Mouse (Mus musculus) cerebellum, adult 2 months (tissue): ENCODE results near the gene Slc39a13. TPM values are rescaled to one million over a fixed set of nuclear protein-coding genes. Genes with fewer than 3 reads are reported as not detected.
A peak's percentile ranks its signal among the peaks of the same experiment; 100 is the strongest.

Experiments used
- DNase-seq, 2 experiments: peaks; one replicate each; pipeline ENCODE4 v3.0.0; 2021
- H3K27ac ChIP-seq: fragments of 200-500 bp; 2 replicates; pipeline ENCODE4 v1.5.1; 2012; ENCODE audit warnings: low read length, control low read depth, inconsistent platforms; ENCODE audit not compliant: insufficient read depth
- H3K27me3 ChIP-seq: fragments of 200-500 bp; 2 replicates; pipeline ENCODE4 v1.6.1; 2012; ENCODE audit warnings: inconsistent platforms, mild to moderate bottlenecking, low read length, moderate library complexity; ENCODE audit not compliant: control insufficient read depth, insufficient read depth
- H3K4me1 ChIP-seq: fragments of 200-500 bp; 2 replicates; pipeline ENCODE4 v1.6.1; 2011; ENCODE audit warnings: low read length; ENCODE audit not compliant: control insufficient read depth, insufficient read depth
- H3K4me3 ChIP-seq: fragments of 200-500 bp; replicated peaks from 2 replicates; pipeline ENCODE3; 2011; ENCODE audit warnings: mild to moderate bottlenecking, low read depth, low read length, control low read depth; ENCODE audit not compliant: insufficient read depth
- CTCF ChIP-seq: fragments of 200-500 bp; IDR thresholded peaks from 2 replicates; pipeline ENCODE4 v1.5.1; 2011; ENCODE audit warnings: low read depth, mild to moderate bottlenecking, control low read depth, low read length, moderate library complexity, borderline replicate concordance; ENCODE audit not compliant: insufficient read depth
- POLR2A ChIP-seq: fragments of 200-500 bp; IDR thresholded peaks from 2 replicates; pipeline ENCODE4 v1.6.1; 2011; ENCODE audit warnings: low read length, control low read depth, borderline replicate concordance; ENCODE audit not compliant: insufficient read depth
- WGBS: fragments of 180-500 bp; shearing (Covaris S2); methylation state at CpG from one replicate; pipeline ENCODE4 v1.1.7; 2018; 5-methylcytosine and 5-hydroxymethylcytosine counted together
- polyA plus RNA-seq: library from polyadenylated mRNA; depleted of rRNA; stranded (reverse); fragments of >200 nt; gene quantifications from 2 replicates; pipeline ENCODE4 v1.2.3, GENCODE M21; 2012; rRNA removed

Slc39a13 gene
- polyA plus RNA-seq, 1 experiment, result 93.3 TPM

DNA sequence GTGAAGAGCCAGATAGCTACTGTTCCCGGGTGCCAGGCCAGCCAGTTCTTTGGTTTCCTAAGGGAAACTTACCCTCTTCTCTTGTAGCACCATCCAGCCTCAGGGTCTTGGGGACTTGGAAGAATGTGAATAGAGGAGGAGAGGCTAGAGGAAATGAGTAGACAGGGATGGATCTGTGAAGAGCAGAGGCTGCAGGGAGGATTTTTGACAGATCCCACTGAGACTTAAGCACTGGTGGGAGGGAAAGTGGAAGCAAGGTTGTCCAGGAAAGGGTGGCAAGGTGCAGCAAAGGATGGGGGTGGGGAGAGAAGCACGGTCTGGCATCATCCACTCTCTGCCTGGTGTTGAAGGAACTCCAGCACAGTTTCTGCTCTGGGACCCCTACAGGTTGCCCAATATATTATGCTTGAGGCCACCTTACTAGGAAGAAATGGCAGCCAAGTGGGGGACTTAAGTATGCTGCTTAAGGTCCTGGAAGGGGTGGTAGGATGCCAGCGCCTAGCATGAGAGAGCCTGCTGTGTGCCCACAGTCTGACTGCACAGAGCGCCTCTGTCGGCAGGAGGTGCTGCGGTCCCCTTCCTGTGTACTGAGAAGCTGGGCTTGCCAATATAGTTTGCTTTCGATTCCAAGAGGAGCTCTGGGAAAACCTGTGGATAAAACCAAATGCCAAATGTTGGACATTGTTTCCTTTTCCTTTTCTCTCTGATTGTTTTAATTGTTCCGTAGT lies 52.0 kb downstream of the Slc39a13 start:
- TF ChIP-seq POLR2A (no peak), CTCF (peak; percentile 47)
- Histone ChIP-seq H3K4me3 (no peak overlapping the region), H3K4me1 (peaks cover 26% of the 10 kb centered on the region), H3K27me3 (no peaks in the 10 kb centered on the region), H3K27ac (peak overlapping the region; percentile 91)
- 17% methylated on average over 8 of the region's 8 CpGs for WGBS
- peak; percentile 57 to 62 for DNase-seq

DNA sequence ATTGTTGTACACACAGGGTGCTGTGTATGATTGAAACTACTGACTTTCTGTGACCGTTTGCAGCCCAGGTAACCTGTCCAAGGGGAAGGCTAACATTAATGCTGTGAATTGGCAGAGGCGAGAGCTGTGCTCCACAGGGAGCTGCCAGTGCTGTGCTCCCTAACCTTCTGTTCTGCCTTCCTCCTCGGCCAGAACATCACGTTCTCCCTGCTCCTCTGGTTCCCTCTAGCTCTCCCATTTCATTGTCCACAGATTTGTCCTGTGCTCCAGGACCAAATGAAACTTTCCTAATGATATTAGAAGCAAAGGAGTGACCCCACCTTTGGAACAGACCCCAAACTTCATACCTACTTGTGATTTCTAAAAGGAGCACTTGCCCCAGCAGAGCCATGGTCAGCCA lies 54.8 kb downstream of the Slc39a13 start:
- DNase-seq, result peak; percentile 79 to 90
- TF ChIP-seq CTCF (no peak), POLR2A (no peak)
- Histone ChIP-seq H3K4me3 (no peak overlapping the region), H3K27ac (peak overlapping the region; percentile 97), H3K27me3 (no peaks in the 10 kb centered on the region), H3K4me1 (peaks cover 26% of the 10 kb centered on the region)
- WGBS, result 3% methylated on average over 4 of the region's 4 CpGs

DNA sequence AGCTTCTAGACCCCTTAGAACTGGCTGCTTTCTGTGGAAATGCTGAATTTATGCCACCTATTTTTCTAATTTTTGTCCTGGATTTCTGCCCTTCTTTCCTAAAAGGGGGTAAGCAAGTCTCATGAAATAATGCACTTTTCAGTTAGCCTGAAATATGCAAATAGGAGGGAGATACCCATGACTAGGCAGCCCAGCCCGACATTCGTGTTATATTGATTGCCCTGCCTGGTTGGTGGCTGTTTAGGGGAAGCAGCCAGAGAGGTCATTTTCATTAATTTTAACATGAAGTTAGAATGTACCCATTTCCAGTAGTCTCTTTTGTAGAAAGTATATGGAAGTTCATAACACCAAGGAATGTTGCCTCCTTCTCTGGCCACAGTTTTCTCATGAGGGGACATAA lies 56.3 kb downstream of the Slc39a13 start:
- DNase-seq, result no peak
- 85% methylated on average over 2 of the region's 2 CpGs for WGBS
- H3K4me1 ChIP-seq, result peaks cover 26% of the 10 kb centered on the region
- peak overlapping the region; percentile 90; the same call in 1 of the 2 replicates for H3K27ac ChIP-seq
- no peak overlapping the region for H3K4me3 ChIP-seq
- no peaks in the 10 kb centered on the region for H3K27me3 ChIP-seq
- no peak for TF ChIP-seq CTCF
- TF ChIP-seq POLR2A, result no peak

Other genes starting within 250 kb of the Slc39a13 start
- 245 and 249 TPM in 2 replicates for gene Mtch2, start 223.3 kb downstream of the Slc39a13 start, polyA plus RNA-seq
- gene C1qtnf4, start 184.6 kb downstream of the Slc39a13 start, polyA plus RNA-seq, result 234 and 254 TPM in 2 replicates
- 33.1 and 33.7 TPM in 2 replicates for gene Kbtbd4, start 165.7 kb downstream of the Slc39a13 start, polyA plus RNA-seq
- 278 and 280 TPM in 2 replicates for gene Ndufs3, start 165.6 kb downstream of the Slc39a13 start, polyA plus RNA-seq
- gene Celf1, start 130.0 kb downstream of the Slc39a13 start, polyA plus RNA-seq, result 91.1 and 95.2 TPM in 2 replicates
- gene Rapsn, start 34.8 kb downstream of the Slc39a13 start, polyA plus RNA-seq, result 1.0 and 1.5 TPM in 2 replicates
- gene Psmc3, start 16.4 kb downstream of the Slc39a13 start, polyA plus RNA-seq, result 194 and 199 TPM in 2 replicates
- gene Spi1, start 12.0 kb upstream of the Slc39a13 start, polyA plus RNA-seq, result 3.3 and 4.1 TPM in 2 replicates
- 39.6 and 51.4 TPM in 2 replicates for gene Mybpc3, start 47.7 kb upstream of the Slc39a13 start, polyA plus RNA-seq
- 175 and 186 TPM in 2 replicates for gene Madd, start 113.4 kb upstream of the Slc39a13 start, polyA plus RNA-seq
- 18.1 and 21.2 TPM in 2 replicates for gene Nr1h3, start 132.4 kb upstream of the Slc39a13 start, polyA plus RNA-seq
- gene Acp2, start 132.5 kb upstream of the Slc39a13 start, polyA plus RNA-seq, result 35.9 and 37.3 TPM in 2 replicates
- gene Ddb2, start 166.6 kb upstream of the Slc39a13 start, polyA plus RNA-seq, result 34.5 and 41.5 TPM in 2 replicates
- 153 and 159 TPM in 2 replicates for gene Pacsin3, start 185.5 kb upstream of the Slc39a13 start, polyA plus RNA-seq
- gene Arfgap2, start 194.6 kb upstream of the Slc39a13 start, polyA plus RNA-seq, result 51.9 and 54.1 TPM in 2 replicates